Mouse (Mus musculus): Measurements from ENCODE around the gene Tmprss9. TPM values are rescaled to one million over a fixed set of nuclear protein-coding genes. Genes with fewer than 3 reads are reported as not detected.

Tmprss9 gene
- total and polyA plus RNA-seq, 3 experiments, result 0.04 TPM; not detected in 2

- Histone ChIP-seq H3K4me3 (replicated peaks in 1 of 3; ENCODE audit: low read depth in 2 of 3, low read length in 2 of 3, poor library complexity in 1 of 3) (no peak overlapping the region), H3K36me3 (replicated peaks in 1 of 2; ENCODE audit: control insufficient read depth in 1 of 2, insufficient read depth in 1 of 2, low read length in 1 of 2) (peaks cover 0 to 2% of the 10 kb centered on the region in 2 experiments), H3K9me3 (replicated peaks; ENCODE audit: low read length) (no peaks in the 10 kb centered on the region), H3K79me2 (replicated peaks; ENCODE audit: control insufficient read depth, extremely low read depth, insufficient read depth, poor library complexity, severe bottlenecking) (no peaks in the 10 kb centered on the region), H3K4me1 (ENCODE audit: control insufficient read depth in 1 of 2, insufficient read depth in 2 of 2) (peaks cover 0 to 12% of the 10 kb centered on the region in 2 experiments; a peak in 2 of 4 replicates), H3K27me3 (replicated peaks) (peaks cover 23% of the 10 kb centered on the region), H3K4me2 (ENCODE audit: insufficient read depth, low read depth, poor library complexity, severe bottlenecking) (no peak overlapping the region), H3K9ac (ENCODE audit: insufficient read depth, low read depth) (no peak overlapping the region), H3K27ac (ENCODE audit: insufficient read depth, low read depth) (no peak overlapping the region)
- DNase-seq (ENCODE audit: extremely low read depth), result no peak
- in situ Hi-C loops (cut with MboI; ENCODE audit: low pct_ligation_motif_present, low pct_unique_long_range_greater_than_20kb, low sequenced_read_pairs) (no loop called here), dilution Hi-C loops (cut with MboI; ENCODE audit: extremely low pct_ligation_motif_present, extremely low pct_unique_long_range_greater_than_20kb, low sequenced_read_pairs) (no loop called here)
- TF ChIP-seq MAZ (IDR thresholded peaks at IDR 0.05; ENCODE audit: low read depth, low read length) (no peak), IRF4 (IDR thresholded peaks at IDR 0.05; ENCODE audit: low read depth, low read length) (no peak), RAD21 (IDR thresholded peaks at IDR 0.05; ENCODE audit: low read depth, low read length) (no peak), GABPA (IDR thresholded peaks at IDR 0.05; ENCODE audit: insufficient replicate concordance, low read depth, low read length) (no peak), MXI1 (IDR thresholded peaks at IDR 0.05; ENCODE audit: low read depth, low read length) (no peak), TCF12 (IDR thresholded peaks at IDR 0.05; ENCODE audit: low read depth, low read length) (no peak), E2F4 (IDR thresholded peaks at IDR 0.05; ENCODE audit: insufficient replicate concordance, low read depth, low read length) (no peak), MYC (IDR thresholded peaks at IDR 0.05; ENCODE audit: low read depth, low read length) (no peak), SMC3 (IDR thresholded peaks at IDR 0.05; ENCODE audit: low read depth, low read length) (no peak), ZNF384 (IDR thresholded peaks at IDR 0.05; ENCODE audit: low read depth, low read length) (no peak)
Measured at GRCm38 (mm10) chr10:80837827-80838226, 33.8 kb upstream of the Tmprss9 start.

DNA sequence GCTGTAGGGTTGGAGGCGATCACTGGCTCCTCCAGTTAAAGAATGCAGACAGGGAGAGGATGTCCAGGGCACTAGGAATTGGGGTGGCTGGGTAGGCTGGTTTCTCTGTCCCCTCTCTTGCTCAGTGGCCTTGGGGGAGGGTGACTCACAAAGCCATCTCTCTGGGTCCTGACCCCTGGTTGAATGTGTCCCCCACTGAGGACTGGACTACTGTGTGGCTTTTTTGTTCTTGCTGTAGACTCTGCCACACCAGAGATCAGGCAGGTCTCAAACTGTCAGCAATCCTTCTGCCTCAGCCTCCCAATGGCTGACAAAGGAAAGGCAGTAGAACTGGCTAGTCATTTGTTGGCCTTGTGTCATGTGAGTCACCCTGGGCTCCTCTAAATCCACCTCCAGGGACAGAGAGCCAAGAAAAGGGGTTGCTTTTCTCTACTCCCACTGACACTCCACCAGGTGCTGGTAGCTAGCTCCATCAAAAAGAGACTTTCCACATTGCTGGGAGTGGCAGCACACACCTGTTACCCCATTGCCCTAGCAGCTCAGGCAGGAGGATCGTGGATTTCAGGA is 33.2 kb upstream of the Tmprss9 start:
- peaks cover 0 to 12% of the 10 kb centered on the region in 2 experiments; a peak in 2 of 4 replicates for H3K4me1 ChIP-seq (ENCODE audit: control insufficient read depth in 1 of 2, insufficient read depth in 2 of 2)
- no peak overlapping the region for H3K27ac ChIP-seq (ENCODE audit: insufficient read depth, low read depth)
- no peak for DNase-seq (ENCODE audit: extremely low read depth)
- no peak overlapping the region for H3K9ac ChIP-seq (ENCODE audit: insufficient read depth, low read depth)
- in situ Hi-C loops (cut with MboI; ENCODE audit: low pct_ligation_motif_present, low pct_unique_long_range_greater_than_20kb, low sequenced_read_pairs) (no loop called here), dilution Hi-C loops (cut with MboI; ENCODE audit: extremely low pct_ligation_motif_present, extremely low pct_unique_long_range_greater_than_20kb, low sequenced_read_pairs) (no loop called here)
- H3K9me3 ChIP-seq (replicated peaks; ENCODE audit: low read length), result no peaks in the 10 kb centered on the region
- TF ChIP-seq CHD1 (IDR thresholded peaks at IDR 0.05; ENCODE audit: low read depth, low read length) (no peak), ZKSCAN1 (IDR thresholded peaks at IDR 0.05; ENCODE audit: borderline replicate concordance, low read depth, low read length) (no peak), POLR2AphosphoS2 (IDR thresholded peaks at IDR 0.05; ENCODE audit: low read depth, low read length) (no peak), BHLHE40 (IDR thresholded peaks at IDR 0.05; ENCODE audit: low read depth, low read length) (no peak)
- H3K4me2 ChIP-seq (ENCODE audit: insufficient read depth, low read depth, poor library complexity, severe bottlenecking), result no peak overlapping the region
- no peak overlapping the region for H3K4me3 ChIP-seq (replicated peaks in 1 of 3; ENCODE audit: low read depth in 2 of 3, low read length in 2 of 3, poor library complexity in 1 of 3)
- H3K79me2 ChIP-seq (replicated peaks; ENCODE audit: control insufficient read depth, extremely low read depth, insufficient read depth, poor library complexity, severe bottlenecking), result no peaks in the 10 kb centered on the region
- peaks cover 29% of the 10 kb centered on the region for H3K27me3 ChIP-seq (replicated peaks)
- peaks cover 0 to 2% of the 10 kb centered on the region in 2 experiments for H3K36me3 ChIP-seq (replicated peaks in 1 of 2; ENCODE audit: control insufficient read depth in 1 of 2, insufficient read depth in 1 of 2, low read length in 1 of 2)

Measured in CH12.LX (cell line).